Mouse (Mus musculus): ENCODE measurements at regions not wholly inside any gene's neighbourhood (a gene's known extent, or its start where the extent isn't known, plus 50 kb on each side); places are given as distances from the start of the nearest gene placed in this dataset.

- H3K4me3 ChIP-seq (ENCODE audit: control insufficient read depth in 1 of 2, insufficient read depth in 1 of 2, low read depth in 2 of 2, low read length in 2 of 2): no peak overlapping the region
- H3K27me3 ChIP-seq (ENCODE audit: control insufficient read depth in 1 of 2, insufficient read depth in 2 of 2, low read length in 2 of 2): no peaks in the 10 kb centered on the region
- no peaks in the 10 kb centered on the region for H3K4me1 ChIP-seq (ENCODE audit: control insufficient read depth in 1 of 2, insufficient read depth in 2 of 2, low read length in 2 of 2)
- TF ChIP-seq RCOR1 (IDR thresholded peaks at IDR 0.05; ENCODE audit: low read depth, low read length): no peak
- TF ChIP-seq ZKSCAN1 (IDR thresholded peaks at IDR 0.05; ENCODE audit: low read depth, low read length): no peak
- no peak for TF ChIP-seq ZNF384 (IDR thresholded peaks at IDR 0.05; ENCODE audit: low read depth, low read length)
- TF ChIP-seq CHD2 (IDR thresholded peaks at IDR 0.05; ENCODE audit: low read length): no peak
- TF ChIP-seq ZMIZ1 (IDR thresholded peaks at IDR 0.05; ENCODE audit: low read depth, low read length): no peak
- no peak for TF ChIP-seq TCF12 (IDR thresholded peaks at IDR 0.05; ENCODE audit: low read depth, low read length)
- no peak for TF ChIP-seq GATA1 (IDR thresholded peaks at IDR 0.05; ENCODE audit: low read depth, low read length)
- no peak for TF ChIP-seq POLR2AphosphoS2 (IDR thresholded peaks at IDR 0.05; ENCODE audit: low read length)
- TF ChIP-seq MAFK (IDR thresholded peaks at IDR 0.05; ENCODE audit: borderline replicate concordance, low read depth, low read length): no peak
- no peak for TF ChIP-seq HCFC1 (IDR thresholded peaks at IDR 0.05; ENCODE audit: low read depth, low read length)
- no peak for TF ChIP-seq SIN3A (IDR thresholded peaks at IDR 0.05; ENCODE audit: low read length)
- TF ChIP-seq MAZ (IDR thresholded peaks at IDR 0.05; ENCODE audit: low read depth, low read length): no peak
- no peak for TF ChIP-seq TBP (IDR thresholded peaks at IDR 0.05; ENCODE audit: low read depth, low read length)
- no peak for TF ChIP-seq MYB (IDR thresholded peaks at IDR 0.05; ENCODE audit: low read depth, low read length)
- TF ChIP-seq BHLHE40 (IDR thresholded peaks at IDR 0.05; ENCODE audit: borderline replicate concordance, low read depth, low read length): no peak
- no peak for TF ChIP-seq RAD21 (IDR thresholded peaks at IDR 0.05; ENCODE audit: low read depth, low read length)
- TF ChIP-seq NELFE (IDR thresholded peaks at IDR 0.05; ENCODE audit: low read depth, low read length): no peak
- no peak overlapping the region for H3K9ac ChIP-seq (ENCODE audit: control insufficient read depth, low read depth, low read length, poor library complexity, severe bottlenecking)
- H3K36me3 ChIP-seq (ENCODE audit: control insufficient read depth in 1 of 2, insufficient read depth in 2 of 2, low read length in 2 of 2): no peaks in the 10 kb centered on the region
- H3K79me2 ChIP-seq (ENCODE audit: control insufficient read depth, insufficient read depth, low read length, poor library complexity): no peaks in the 10 kb centered on the region
- no peak for DNase-seq (ENCODE audit: low read depth, low spot score)
- H3K9me3 ChIP-seq (replicated peaks; ENCODE audit: insufficient read depth, low read length): no peaks in the 10 kb centered on the region
- no peak overlapping the region for H3K27ac ChIP-seq (ENCODE audit: control insufficient read depth, low read depth, low read length)
Observed at GRCm38 (mm10) chr4:81897451-81897850, 454.8 kb upstream of the Mpdz start.

GRCm38 (mm10) chr4:81868941-81869340 is 426.3 kb upstream of the Mpdz start:
- no peak overlapping the region for H3K9ac ChIP-seq (ENCODE audit: control insufficient read depth, low read depth, low read length, poor library complexity, severe bottlenecking)
- no peak overlapping the region for H3K27ac ChIP-seq (ENCODE audit: control insufficient read depth, low read depth, low read length)
- no peak for TF ChIP-seq UBTF (IDR thresholded peaks at IDR 0.05; ENCODE audit: borderline replicate concordance, insufficient read depth, low read depth, low read length)
- TF ChIP-seq CHD1 (IDR thresholded peaks at IDR 0.05; ENCODE audit: low read depth, low read length): no peak
- TF ChIP-seq CTCF (IDR thresholded peaks at IDR 0.05 in 2 of 3, conservative IDR thresholded peaks at IDR 0.05 in 1 of 3; ENCODE audit: control insufficient read depth in 1 of 3, insufficient read depth in 1 of 3, low read depth in 2 of 3, low read length in 3 of 3, poor library complexity in 1 of 3, severe bottlenecking in 1 of 3): no peak
- TF ChIP-seq TCF12 (IDR thresholded peaks at IDR 0.05; ENCODE audit: low read depth, low read length): no peak
- TF ChIP-seq CHD2 (IDR thresholded peaks at IDR 0.05; ENCODE audit: low read length): no peak
- no peak for TF ChIP-seq MAFK (IDR thresholded peaks at IDR 0.05; ENCODE audit: borderline replicate concordance, low read depth, low read length)
- TF ChIP-seq ZC3H11A (IDR thresholded peaks at IDR 0.05; ENCODE audit: low read depth, low read length): no peak
- TF ChIP-seq ZNF384 (IDR thresholded peaks at IDR 0.05; ENCODE audit: low read depth, low read length): no peak
- TF ChIP-seq MYC (IDR thresholded peaks at IDR 0.05; ENCODE audit: low read depth, low read length): no peak
- TF ChIP-seq BHLHE40 (IDR thresholded peaks at IDR 0.05; ENCODE audit: borderline replicate concordance, low read depth, low read length): no peak
- TF ChIP-seq MYB (IDR thresholded peaks at IDR 0.05; ENCODE audit: low read depth, low read length): no peak
- no peak for TF ChIP-seq KAT2A (conservative IDR thresholded peaks at IDR 0.05; ENCODE audit: low read depth, low read length)
- TF ChIP-seq USF1 (IDR thresholded peaks at IDR 0.05; ENCODE audit: low read depth, low read length): no peak
- TF ChIP-seq GATA1 (IDR thresholded peaks at IDR 0.05; ENCODE audit: low read depth, low read length): no peak
- no peak for TF ChIP-seq JUND (IDR thresholded peaks at IDR 0.05; ENCODE audit: low read depth, low read length)
- TF ChIP-seq TBP (IDR thresholded peaks at IDR 0.05; ENCODE audit: low read depth, low read length): no peak
- TF ChIP-seq MXI1 (IDR thresholded peaks at IDR 0.05; ENCODE audit: low read depth, low read length): no peak
- TF ChIP-seq ZKSCAN1 (IDR thresholded peaks at IDR 0.05; ENCODE audit: low read depth, low read length): no peak
- no peak for TF ChIP-seq E2F4 (IDR thresholded peaks at IDR 0.05; ENCODE audit: borderline replicate concordance, low read depth, low read length)
- TF ChIP-seq ELF1 (IDR thresholded peaks at IDR 0.05; ENCODE audit: low read depth, low read length): no peak
- DNase-seq (ENCODE audit: low read depth, low spot score): no peak
- H3K4me1 ChIP-seq (ENCODE audit: control insufficient read depth in 1 of 2, insufficient read depth in 2 of 2, low read length in 2 of 2): no peaks in the 10 kb centered on the region
- no peaks in the 10 kb centered on the region for H3K27me3 ChIP-seq (ENCODE audit: control insufficient read depth in 1 of 2, insufficient read depth in 2 of 2, low read length in 2 of 2)
- H3K79me2 ChIP-seq (ENCODE audit: control insufficient read depth, insufficient read depth, low read length, poor library complexity): no peaks in the 10 kb centered on the region
- no peaks in the 10 kb centered on the region for H3K36me3 ChIP-seq (ENCODE audit: control insufficient read depth in 1 of 2, insufficient read depth in 2 of 2, low read length in 2 of 2)
- H3K9me3 ChIP-seq (replicated peaks; ENCODE audit: insufficient read depth, low read length): no peaks in the 10 kb centered on the region
- H3K4me3 ChIP-seq (ENCODE audit: control insufficient read depth in 1 of 2, insufficient read depth in 1 of 2, low read depth in 2 of 2, low read length in 2 of 2): no peak overlapping the region

All from MEL (cell line).